Mouse (Mus musculus) splenic B cell, adult 2 months (primary cell): ENCODE results near the gene Cxcr5.
A peak's percentile ranks its signal among the peaks of the same experiment; 100 is the strongest.
"Not testable (repeated sequence)": the region's sequence is repeated elsewhere in the genome, so short reads cannot be mapped to it uniquely, and the experiment has no call there.

Source experiments
- DNase-seq: peaks from one replicate; pipeline ENCODE4 v3.0.0-alpha.2; 2011; ENCODE audit warnings: low read depth, low spot score
- H3K27me3 ChIP-seq: 2 replicates; pipeline ENCODE4 v1.6.1; 2012; ENCODE audit warnings: mild to moderate bottlenecking, low read length, moderate library complexity, mixed read lengths; ENCODE audit not compliant: control insufficient read depth, poor library complexity, insufficient read depth, severe bottlenecking
- H3K36me3 ChIP-seq: 2 replicates; pipeline ENCODE4 v1.6.1; 2012; ENCODE audit warnings: mild to moderate bottlenecking, low read length, moderate library complexity, mixed read lengths; ENCODE audit not compliant: control insufficient read depth, poor library complexity, insufficient read depth, severe bottlenecking

Cxcr5 gene

DNA sequence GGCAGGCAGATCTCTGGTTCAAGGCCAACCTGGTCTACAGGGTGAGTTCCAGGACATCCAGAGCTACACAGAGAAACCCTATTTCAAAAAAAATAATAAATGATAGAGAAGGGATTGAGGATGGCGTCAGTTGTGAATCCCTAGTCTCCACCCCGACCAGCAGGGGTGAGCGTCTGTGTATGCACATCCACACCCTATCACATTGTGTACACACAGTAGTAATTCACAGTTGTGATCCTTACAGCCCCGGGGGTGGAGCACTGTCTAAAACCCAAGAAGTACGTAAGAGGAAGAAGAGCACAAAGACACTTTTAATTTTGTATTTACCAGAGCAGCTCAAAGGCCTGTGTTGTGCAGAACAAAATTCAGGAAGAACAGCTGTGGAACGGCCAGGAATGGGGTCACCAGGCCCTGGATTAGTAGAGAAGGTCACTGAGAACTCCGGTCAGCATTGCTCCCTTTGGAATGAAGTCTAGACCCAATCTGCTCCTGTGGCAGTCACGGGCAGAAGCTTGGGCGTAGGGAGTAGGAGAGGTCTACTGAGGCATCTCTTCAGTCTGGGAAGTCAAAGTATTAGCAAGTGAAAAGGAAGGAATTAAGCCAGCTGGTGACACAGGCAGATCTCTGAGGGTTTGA is 33.3 kb upstream of the Cxcr5 start:
- DNase-seq: no peak
- no peaks in the 10 kb centered on the region for H3K27me3 ChIP-seq
- no peaks in the 10 kb centered on the region for H3K36me3 ChIP-seq

DNA sequence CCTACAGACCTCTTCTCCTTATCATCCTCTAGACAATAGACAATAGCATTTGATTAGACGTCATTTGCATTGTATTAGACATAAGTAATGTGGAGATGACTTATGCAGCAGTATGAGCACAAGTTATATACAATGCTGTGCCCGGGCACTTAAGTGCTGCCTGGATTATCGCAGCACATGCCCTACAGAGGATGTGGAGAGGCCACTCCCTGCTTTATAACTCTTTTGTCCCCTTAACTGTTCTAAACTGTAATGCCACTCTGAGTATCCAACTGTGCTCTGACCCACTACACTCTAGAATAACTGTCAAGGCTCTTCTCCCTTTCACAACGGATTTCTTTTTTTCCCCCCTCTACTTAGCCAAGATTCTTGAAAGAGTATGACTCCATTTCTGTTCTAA is 32.2 kb upstream of the Cxcr5 start:
- H3K27me3 ChIP-seq: no peaks in the 10 kb centered on the region
- no peaks in the 10 kb centered on the region for H3K36me3 ChIP-seq
- no peak for DNase-seq

DNA sequence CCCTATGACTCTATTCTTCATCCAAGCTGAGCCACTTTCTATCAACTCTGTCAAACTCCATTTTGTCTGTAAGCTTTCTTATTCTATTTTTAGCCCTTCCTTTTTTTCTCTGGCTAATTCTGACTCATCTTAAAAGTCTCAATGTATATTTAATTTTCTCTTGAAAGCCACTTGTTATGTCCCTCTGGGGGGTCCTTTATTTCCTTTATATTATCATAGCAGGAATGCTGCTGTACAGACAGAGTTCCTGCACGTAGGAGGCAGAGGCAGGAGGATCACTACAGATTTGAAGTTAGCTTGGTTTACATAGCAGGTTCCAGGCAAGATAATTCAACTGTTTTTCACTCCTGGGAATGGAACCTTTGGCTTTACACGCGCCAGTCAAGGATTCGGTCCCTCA is 31.5 kb upstream of the Cxcr5 start:
- no peaks in the 10 kb centered on the region for H3K27me3 ChIP-seq
- H3K36me3 ChIP-seq: no peaks in the 10 kb centered on the region
- no peak for DNase-seq

DNA sequence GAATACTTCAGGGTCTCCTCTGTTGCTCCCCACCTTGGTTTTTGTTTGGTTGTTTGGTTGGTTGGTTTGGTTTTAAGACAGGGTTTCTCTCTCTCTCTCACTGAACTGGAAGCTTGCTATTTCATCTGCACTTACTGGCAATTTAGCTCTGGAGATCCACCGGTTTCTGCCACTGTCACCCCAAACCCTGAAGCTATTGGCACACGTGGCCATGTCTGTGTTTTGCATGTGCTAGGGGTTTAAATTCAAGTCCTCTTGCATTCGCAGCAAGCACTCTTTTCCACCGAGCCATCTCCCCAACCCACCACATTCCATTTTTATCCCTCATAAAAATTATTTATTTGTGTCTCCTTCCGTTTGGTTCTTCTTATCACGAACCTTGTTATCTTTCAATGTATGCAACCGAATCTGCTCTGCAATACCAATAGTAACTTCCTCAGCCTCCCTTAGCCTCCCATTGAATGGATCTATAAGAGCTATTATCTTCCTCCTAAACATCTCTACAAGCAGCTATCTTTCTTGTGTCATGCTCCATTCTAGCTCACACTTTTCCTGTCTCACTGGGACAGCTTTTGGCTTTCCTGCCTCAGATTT is 30.0 kb upstream of the Cxcr5 start:
- Histone ChIP-seq H3K27me3 (no peaks in the 10 kb centered on the region), H3K36me3 (no peaks in the 10 kb centered on the region)
- no peak for DNase-seq

DNA sequence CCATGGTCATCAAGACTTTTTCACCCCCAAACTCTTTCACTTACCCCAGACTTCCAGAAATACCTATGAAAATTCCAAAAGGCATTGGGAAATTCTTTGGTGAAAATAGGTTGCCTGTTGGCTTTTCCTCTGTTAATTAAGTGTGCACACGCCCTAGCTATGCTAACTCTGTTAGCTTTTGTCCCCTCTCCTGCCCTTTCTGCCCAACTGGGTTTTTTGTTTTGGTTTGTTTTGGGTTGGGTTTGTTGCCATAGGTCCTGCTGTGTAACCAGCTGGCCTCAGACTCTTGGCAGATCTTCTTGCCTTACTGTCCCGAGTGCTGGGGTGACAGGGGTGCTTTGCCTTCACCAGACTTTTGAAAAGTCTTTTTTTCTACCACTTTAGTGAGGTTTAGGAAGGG is 29.3 kb upstream of the Cxcr5 start:
- H3K36me3 ChIP-seq: no peaks in the 10 kb centered on the region
- no peak for DNase-seq

DNA sequence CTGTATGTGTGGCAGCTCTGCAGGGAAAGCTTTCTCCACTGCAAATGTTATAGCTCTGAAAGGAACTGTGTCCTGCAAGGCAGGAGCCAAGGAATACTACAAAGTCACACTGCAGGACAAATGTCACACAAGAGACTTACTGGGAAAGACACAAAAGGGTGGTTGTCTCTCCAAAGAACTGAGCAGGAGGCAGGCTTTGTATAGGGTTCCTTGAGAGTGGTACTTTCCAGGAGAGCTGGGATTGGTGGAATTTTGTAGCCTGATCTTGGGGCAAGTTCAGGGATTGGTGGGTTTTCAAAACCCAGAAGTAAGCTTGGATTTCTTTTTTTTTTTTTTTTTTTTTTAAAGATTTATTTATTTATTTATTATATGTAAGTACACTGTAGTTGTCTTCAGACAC is 27.4 kb upstream of the Cxcr5 start:
- Histone ChIP-seq H3K36me3 (no peaks in the 10 kb centered on the region), H3K27me3 (no peaks in the 10 kb centered on the region)
- DNase-seq: no peak

More for the DNA sequence above, 29.3 kb upstream of the Cxcr5 start:
- H3K27me3 ChIP-seq: no peaks in the 10 kb centered on the region

DNA sequence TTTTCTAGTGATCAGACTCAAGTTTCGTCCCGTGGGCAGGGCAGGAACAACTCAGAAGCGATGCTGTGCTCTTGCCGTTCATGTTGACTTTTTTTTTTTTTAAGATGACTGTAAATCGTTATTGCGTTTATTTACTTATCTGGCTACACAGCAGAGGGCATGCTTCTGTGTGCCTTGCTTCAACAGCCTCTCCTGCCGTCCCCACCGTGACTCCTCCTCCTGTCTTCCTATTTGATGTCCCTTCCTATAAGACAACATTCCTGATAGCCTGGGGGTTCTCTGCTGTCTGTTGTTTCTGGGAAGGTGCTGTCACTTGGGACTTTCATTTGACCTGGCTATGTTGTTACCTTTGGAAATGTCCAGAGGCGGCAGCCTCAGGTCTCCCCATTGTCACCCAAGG is 26.9 kb upstream of the Cxcr5 start:
- Histone ChIP-seq H3K36me3 (no peaks in the 10 kb centered on the region), H3K27me3 (no peaks in the 10 kb centered on the region)
- no peak for DNase-seq

- no peaks in the 10 kb centered on the region for H3K27me3 ChIP-seq
- H3K36me3 ChIP-seq: no peaks in the 10 kb centered on the region
- no peak for DNase-seq
Measured at GRCm38 (mm10) chr9:44587262-44588160, 25.8 kb upstream of the Cxcr5 start.

DNA sequence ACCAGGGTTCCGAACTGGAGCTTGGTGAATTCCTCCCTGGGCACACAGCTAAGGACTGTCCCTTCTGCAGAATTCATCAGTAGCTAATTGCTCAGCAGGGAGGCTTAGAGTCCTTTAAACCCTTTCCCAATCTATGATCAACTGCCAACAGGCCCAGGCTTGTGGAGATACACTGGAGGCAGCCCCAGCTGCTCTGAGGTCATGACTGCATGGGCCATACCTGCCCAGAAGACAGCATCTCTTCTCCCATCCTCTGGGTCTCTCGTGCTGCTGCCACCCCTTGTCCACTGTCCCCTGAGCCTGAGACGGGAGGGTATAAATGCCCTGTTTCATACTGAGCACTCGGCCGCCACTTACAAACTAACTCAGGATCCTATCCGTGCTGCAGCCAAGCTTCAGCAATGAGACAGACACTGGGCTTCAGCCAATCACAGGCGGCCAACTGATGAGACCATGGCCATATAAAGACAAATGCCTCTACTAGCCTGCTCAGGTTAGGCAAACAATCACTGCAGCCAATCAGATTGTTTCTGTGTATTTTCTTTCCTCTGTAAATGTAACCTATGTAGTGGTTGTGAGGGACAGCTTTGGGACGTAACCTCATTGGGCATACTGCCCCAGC is 25.1 kb upstream of the Cxcr5 start:
- no peaks in the 10 kb centered on the region for H3K36me3 ChIP-seq
- DNase-seq: no peak
- H3K27me3 ChIP-seq: no peaks in the 10 kb centered on the region

DNA sequence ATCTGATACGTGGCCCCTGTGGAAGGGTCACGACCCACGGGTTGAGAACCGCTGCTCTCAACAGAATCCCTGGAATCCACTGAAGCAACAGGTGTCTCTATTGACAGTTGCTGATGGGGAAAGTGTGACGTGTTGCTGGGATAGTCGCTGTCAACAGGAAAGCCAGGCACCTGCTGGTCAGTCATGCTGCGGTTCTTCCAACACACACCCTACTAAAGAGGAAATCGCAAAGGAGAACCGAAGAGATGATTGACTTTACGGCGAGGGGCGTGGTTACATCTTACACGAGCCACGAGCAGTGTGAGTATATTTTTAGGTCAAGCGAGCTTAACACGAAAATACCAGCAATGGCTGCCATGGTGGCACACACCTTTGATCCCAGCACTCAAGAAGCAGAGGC is 20.7 kb upstream of the Cxcr5 start:
- H3K36me3 ChIP-seq: no peaks in the 10 kb centered on the region
- no peaks in the 10 kb centered on the region for H3K27me3 ChIP-seq
- DNase-seq: peak; percentile 96

DNA sequence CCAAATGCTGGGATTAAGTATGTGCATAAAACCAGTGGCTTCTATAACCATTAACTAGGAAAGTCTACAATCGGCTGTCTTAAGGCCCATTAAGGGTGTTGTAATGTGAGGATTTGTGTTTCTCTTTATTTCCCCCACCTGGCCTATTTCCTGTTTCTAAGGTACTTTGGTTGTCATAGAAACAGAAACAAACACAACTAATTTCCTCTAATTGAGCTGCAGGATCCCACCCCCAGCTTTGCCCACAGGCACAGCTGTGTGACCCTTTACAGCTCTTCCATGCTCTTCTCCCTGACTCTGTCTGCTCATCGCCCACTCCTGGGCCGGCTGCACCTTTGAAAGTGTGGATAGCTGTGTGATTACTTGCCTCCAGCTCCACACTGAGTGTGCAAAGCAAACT is 19.7 kb upstream of the Cxcr5 start:
- no peaks in the 10 kb centered on the region for H3K27me3 ChIP-seq
- no peaks in the 10 kb centered on the region for H3K36me3 ChIP-seq
- DNase-seq: peak; percentile 93

- no peak for DNase-seq
- no peaks in the 10 kb centered on the region for H3K36me3 ChIP-seq
- no peaks in the 10 kb centered on the region for H3K27me3 ChIP-seq
Measured at GRCm38 (mm10) chr9:44580085-44580484, 18.4 kb upstream of the Cxcr5 start.

GRCm38 (mm10) chr9:44579392-44579791 is 17.7 kb upstream of the Cxcr5 start:
- H3K27me3 ChIP-seq: no peaks in the 10 kb centered on the region
- peak; percentile 93 for DNase-seq
- H3K36me3 ChIP-seq: no peaks in the 10 kb centered on the region

DNA sequence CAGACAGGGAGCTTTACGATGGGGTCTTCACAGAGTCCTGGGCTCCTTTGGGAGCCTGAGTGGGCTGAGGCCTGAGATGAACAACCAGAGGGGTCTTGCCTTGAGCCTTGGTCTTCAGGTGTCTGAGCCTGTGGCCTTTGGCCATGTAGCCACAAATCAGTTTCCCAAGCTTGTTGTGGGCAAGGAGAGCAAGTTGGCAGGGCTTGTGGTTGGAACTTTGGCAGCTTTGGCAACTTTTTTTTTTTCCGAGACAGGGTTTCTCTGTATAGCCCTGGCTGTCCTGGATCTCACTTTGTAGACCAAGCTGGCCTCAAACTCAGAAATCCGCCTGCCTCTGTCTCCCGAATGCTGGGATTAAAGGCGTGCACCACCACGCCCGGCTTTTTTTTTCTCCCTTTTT is 14.4 kb upstream of the Cxcr5 start:
- H3K27me3 ChIP-seq, H3K36me3 ChIP-seq, DNase-seq: not testable (repeated sequence)

GRCm38 (mm10) chr9:44575095-44575494 is 13.4 kb upstream of the Cxcr5 start:
- peak; percentile 75 for DNase-seq
- no peaks in the 10 kb centered on the region for H3K27me3 ChIP-seq
- H3K36me3 ChIP-seq: no peaks in the 10 kb centered on the region
